Mouse (Mus musculus): ENCODE measurements around the gene Olfr606.
"Not testable (repeated sequence)": the region's sequence is repeated elsewhere in the genome, so short reads cannot be mapped to it uniquely, and the experiment has no call there.

Gene Olfr606

DNA sequence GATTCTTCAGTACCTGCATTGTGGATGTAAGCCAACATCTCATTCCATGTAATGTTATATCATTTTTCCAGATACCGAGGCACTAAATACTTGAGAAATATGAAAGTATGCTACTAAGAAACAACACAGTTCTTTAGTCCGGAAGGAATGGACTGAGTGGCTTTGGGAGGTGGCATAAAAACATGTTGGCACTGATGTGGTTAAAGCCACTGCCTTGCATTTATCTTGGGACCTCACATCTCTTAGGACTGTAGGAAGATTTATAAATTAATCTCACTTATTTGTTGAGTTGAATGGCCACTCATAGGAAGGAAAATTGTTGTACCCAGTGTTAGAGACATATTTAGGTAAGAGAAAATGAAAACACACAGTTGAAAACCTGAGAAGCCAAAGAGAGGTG is at the start of gene Olfr606:
Gene Olfr606, plus strand, starts transcription at position 301 of the 400 bp plus-strand sequence.
- DNase-seq (ENCODE audit: low spot score in 2 of 2) = no peak

- not testable (repeated sequence) for DNase-seq (ENCODE audit: low spot score in 2 of 2)
Measured at GRCm38 (mm10) chr7:103406521-103407055, 42.3 kb upstream of the Olfr606 start.

DNA sequence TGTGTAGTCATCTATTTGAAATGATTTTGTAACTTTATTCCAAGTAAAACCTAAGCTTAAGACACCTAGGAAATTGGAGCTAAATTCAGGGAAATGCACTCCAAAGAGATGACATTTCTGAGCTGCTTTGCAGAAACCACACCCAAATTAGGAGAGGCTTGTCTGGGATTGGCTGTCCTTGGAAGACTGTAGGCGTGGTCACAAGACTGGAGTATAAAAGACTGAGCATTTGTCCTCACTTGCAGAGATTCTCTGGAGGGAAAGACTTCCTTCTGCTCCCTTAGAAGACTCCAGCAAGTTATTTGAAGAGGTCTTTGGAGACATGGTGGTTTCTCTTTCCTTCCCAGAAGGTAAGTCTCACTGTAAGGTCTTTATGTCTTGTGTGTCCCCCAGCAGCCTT is 34.1 kb upstream of the Olfr606 start, which contains the start of gene Usp17lc:
Gene Usp17lc, plus strand, starts transcription at position 301 of the 400 bp plus-strand sequence.
- not testable (repeated sequence) for DNase-seq (ENCODE audit: low spot score in 2 of 2)

DNA sequence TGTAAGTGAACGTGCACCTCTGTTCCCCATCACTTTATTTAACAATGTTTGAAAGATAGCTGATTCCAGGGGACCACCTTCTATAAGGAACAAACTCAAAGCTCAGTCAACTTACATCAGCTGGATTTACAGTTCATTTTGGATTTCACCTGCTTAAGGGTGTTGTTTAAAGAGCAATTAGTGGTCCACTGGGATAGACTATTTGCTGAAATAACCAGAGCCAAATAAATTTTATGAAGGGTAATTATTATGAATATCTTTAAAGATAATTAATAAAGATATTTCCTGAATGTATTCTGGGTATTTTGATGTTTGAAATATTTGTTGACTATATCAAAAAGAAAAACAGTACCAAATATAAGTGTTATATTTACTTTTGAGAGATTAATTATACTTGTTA is 3.5 kb upstream of the Olfr606 start, which contains the start of gene Olfr605:
Gene Olfr605, minus strand, starts transcription at position 101 of the 400 bp plus-strand sequence.
- DNase-seq (ENCODE audit: low spot score in 2 of 2) = no peak

- no peak for DNase-seq (ENCODE audit: low spot score in 2 of 2)
Measured at GRCm38 (mm10) chr7:103460590-103460989, 11.7 kb downstream of the Olfr606 start.

DNA sequence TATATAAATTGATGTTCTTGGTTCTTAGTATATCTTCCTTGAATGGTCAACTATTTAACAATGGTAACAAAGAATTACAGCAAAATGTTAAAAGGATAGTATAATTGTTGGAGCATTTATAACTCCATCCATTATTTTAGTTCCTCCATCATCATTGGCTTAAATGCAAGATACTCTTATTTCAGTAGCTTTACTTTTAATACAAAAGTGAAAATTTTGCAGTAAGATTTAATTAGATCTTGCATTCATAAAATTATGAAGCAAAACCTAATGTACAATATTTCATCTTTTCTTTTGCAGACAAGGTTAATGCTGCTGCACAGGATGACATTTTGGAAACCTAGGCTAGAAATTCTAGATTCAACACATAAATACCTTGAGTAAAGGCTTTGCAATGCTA is 20.7 kb downstream of the Olfr606 start, which contains the start of gene Olfr608:
Gene Olfr608, plus strand, starts transcription at position 301 of the 400 bp plus-strand sequence.
- DNase-seq (ENCODE audit: low spot score in 2 of 2) = no peak

DNA sequence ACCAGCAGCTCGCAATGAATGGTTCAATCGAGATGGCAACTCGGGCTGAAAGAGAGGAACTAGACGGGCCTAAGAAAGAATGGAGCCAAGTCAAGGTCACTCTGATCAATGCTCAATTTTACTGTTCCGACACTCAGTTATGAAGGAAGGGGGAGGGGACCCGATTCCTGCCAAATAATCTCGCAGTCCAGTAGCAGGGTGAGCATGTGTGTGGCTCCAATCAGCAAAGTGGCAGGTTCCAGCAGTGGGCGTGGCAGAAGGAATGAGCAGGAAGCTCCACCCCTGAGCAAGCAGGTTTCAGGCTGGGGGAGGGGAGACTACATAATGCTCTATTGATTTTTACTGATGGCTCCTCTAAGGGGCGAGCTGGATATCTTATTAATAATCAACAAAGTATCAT is 28.3 kb downstream of the Olfr606 start:
- not testable (repeated sequence) for DNase-seq (ENCODE audit: low spot score in 2 of 2)

- DNase-seq (ENCODE audit: low spot score in 2 of 2) = no peak
Measured at GRCm38 (mm10) chr7:103497962-103498361, 49.1 kb downstream of the Olfr606 start, which contains the start of gene Olfr609. Gene Olfr609, minus strand, starts transcription at chr7:103498062.

All from left cerebral cortex, adult 9 months (tissue).